Mouse (Mus musculus): ENCODE data around the gene Fbrsl1. TPM values are rescaled to one million over a fixed set of nuclear protein-coding genes. Genes with fewer than 3 reads are reported as not detected.
A peak's percentile ranks its signal among the peaks of the same experiment; 100 is the strongest.

Fbrsl1 gene
- 5.2 and 5.5 TPM in 2 replicates for polyA plus RNA-seq (2015; fragmentation: Nextera tagmentation; extraction: Ambion mirVana)

- peaks cover 13% of the 10 kb centered on the region for H3K4me1 ChIP-seq (replicated peaks; ENCODE audit: control insufficient read depth, insufficient read depth, low read length)
- peak within 1 kb of the TSS; percentile 77 for H3K27ac ChIP-seq (ENCODE audit: low read length)
- ATAC-seq (ENCODE audit: low read depth), result peak; percentile 96
- H3K4me3 ChIP-seq (ENCODE audit: low read length), result peak within 1 kb of the TSS; percentile 89
- peak within 1 kb of the TSS; percentile 67 for H3K4me2 ChIP-seq (ENCODE audit: low read depth, low read length)
- H3K36me3 ChIP-seq (ENCODE audit: control insufficient read depth, insufficient read depth, low read length), result no peaks in the 10 kb centered on the region
- WGBS, result under 1% methylated on average over 41 of the region's 46 CpGs
- no peaks in the 10 kb centered on the region for H3K9me3 ChIP-seq (ENCODE audit: control insufficient read depth, low read length)
- H3K27me3 ChIP-seq (ENCODE audit: control insufficient read depth, insufficient read depth, low read depth, low read length), result no peaks in the 10 kb centered on the region
- peak within 1 kb of the TSS; percentile 87 for H3K9ac ChIP-seq (ENCODE audit: low read length)
Measured at GRCm38 (mm10) chr5:110448436-110449134, at the start of gene Fbrsl1. Fbrsl1 (minus strand) TSS chr5:110448503.

DNA sequence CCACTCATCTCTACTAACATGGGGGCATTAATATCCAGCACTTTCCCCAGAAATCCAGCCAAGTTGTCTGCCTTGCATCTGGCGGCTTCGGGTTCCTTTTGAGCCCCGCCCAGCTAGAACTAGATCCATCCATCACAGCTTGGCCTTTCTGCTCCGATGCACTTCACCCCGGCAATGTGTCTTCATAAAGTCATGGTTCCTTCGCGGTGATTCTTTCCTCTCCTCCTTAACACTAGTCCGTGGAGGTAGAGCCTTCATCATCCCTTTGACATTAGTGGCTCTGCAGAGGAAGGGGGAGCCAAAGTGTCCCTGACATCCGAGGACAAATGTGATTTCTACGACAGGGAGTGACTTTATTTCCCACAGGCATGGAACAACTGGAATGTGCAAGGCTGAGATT, 49.8 kb upstream of the Fbrsl1 start:
- Histone ChIP-seq H3K27me3 (ENCODE audit: control insufficient read depth, insufficient read depth, low read depth, low read length) (no peaks in the 10 kb centered on the region), H3K4me1 (replicated peaks; ENCODE audit: control insufficient read depth, insufficient read depth, low read length) (no peaks in the 10 kb centered on the region), H3K4me2 (ENCODE audit: low read depth, low read length) (no peak overlapping the region), H3K9ac (ENCODE audit: low read length) (no peak overlapping the region), H3K36me3 (ENCODE audit: control insufficient read depth, insufficient read depth, low read length) (no peaks in the 10 kb centered on the region), H3K9me3 (ENCODE audit: control insufficient read depth, low read length) (no peaks in the 10 kb centered on the region), H3K27ac (ENCODE audit: low read length) (no peak overlapping the region), H3K4me3 (ENCODE audit: low read length) (no peak overlapping the region)
- no peak for ATAC-seq (ENCODE audit: low read depth)
- WGBS, result 32% methylated on average over 10 of the region's 10 CpGs

DNA sequence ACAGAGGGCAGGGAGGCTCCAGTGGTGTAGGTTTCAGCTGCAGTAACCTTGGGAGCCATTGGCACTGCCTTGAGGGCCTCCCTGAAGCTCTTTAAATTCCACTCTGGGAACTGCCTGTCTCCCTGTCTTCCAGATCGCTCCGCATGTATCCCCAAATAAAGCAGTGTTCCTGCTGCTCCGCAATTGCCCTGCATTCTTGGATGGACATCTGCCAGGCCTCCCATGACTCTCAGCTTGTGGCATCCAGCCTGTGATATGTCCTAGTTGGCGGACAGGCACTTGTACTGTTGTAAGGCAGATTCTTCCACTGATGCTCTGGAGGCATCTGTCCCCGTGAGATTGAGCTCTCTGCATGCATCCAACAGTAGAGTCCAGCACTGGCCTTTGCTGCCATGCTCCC, 49.3 kb upstream of the Fbrsl1 start:
- 81% methylated on average over 5 of the region's 5 CpGs for WGBS
- Histone ChIP-seq H3K4me1 (replicated peaks; ENCODE audit: control insufficient read depth, insufficient read depth, low read length) (no peaks in the 10 kb centered on the region), H3K27ac (ENCODE audit: low read length) (no peak overlapping the region), H3K4me2 (ENCODE audit: low read depth, low read length) (no peak overlapping the region), H3K9me3 (ENCODE audit: control insufficient read depth, low read length) (no peaks in the 10 kb centered on the region), H3K27me3 (ENCODE audit: control insufficient read depth, insufficient read depth, low read depth, low read length) (no peaks in the 10 kb centered on the region), H3K4me3 (ENCODE audit: low read length) (no peak overlapping the region), H3K9ac (ENCODE audit: low read length) (no peak overlapping the region), H3K36me3 (ENCODE audit: control insufficient read depth, insufficient read depth, low read length) (no peaks in the 10 kb centered on the region)
- no peak for ATAC-seq (ENCODE audit: low read depth)

- Histone ChIP-seq H3K27me3 (ENCODE audit: control insufficient read depth, insufficient read depth, low read depth, low read length) (no peaks in the 10 kb centered on the region), H3K4me2 (ENCODE audit: low read depth, low read length) (no peak overlapping the region), H3K4me3 (ENCODE audit: low read length) (no peak overlapping the region), H3K4me1 (replicated peaks; ENCODE audit: control insufficient read depth, insufficient read depth, low read length) (no peaks in the 10 kb centered on the region), H3K27ac (ENCODE audit: low read length) (no peak overlapping the region), H3K9ac (ENCODE audit: low read length) (no peak overlapping the region), H3K9me3 (ENCODE audit: control insufficient read depth, low read length) (no peaks in the 10 kb centered on the region), H3K36me3 (ENCODE audit: control insufficient read depth, insufficient read depth, low read length) (no peaks in the 10 kb centered on the region)
- no peak for ATAC-seq (ENCODE audit: low read depth)
- WGBS, result 91% methylated on average over 6 of the region's 6 CpGs
Measured at GRCm38 (mm10) chr5:110495051-110495450, 46.7 kb upstream of the Fbrsl1 start.

GRCm38 (mm10) chr5:110494396-110494795, 46.1 kb upstream of the Fbrsl1 start:
- Histone ChIP-seq H3K27me3 (ENCODE audit: control insufficient read depth, insufficient read depth, low read depth, low read length) (no peaks in the 10 kb centered on the region), H3K4me3 (ENCODE audit: low read length) (no peak overlapping the region), H3K4me1 (replicated peaks; ENCODE audit: control insufficient read depth, insufficient read depth, low read length) (no peaks in the 10 kb centered on the region), H3K36me3 (ENCODE audit: control insufficient read depth, insufficient read depth, low read length) (no peaks in the 10 kb centered on the region), H3K9me3 (ENCODE audit: control insufficient read depth, low read length) (no peaks in the 10 kb centered on the region), H3K27ac (ENCODE audit: low read length) (no peak overlapping the region), H3K9ac (ENCODE audit: low read length) (no peak overlapping the region), H3K4me2 (ENCODE audit: low read depth, low read length) (no peak overlapping the region)
- ATAC-seq (ENCODE audit: low read depth), result no peak
- 37% methylated on average over 4 of the region's 4 CpGs for WGBS

- WGBS, result 4% methylated on average over 4 of the region's 4 CpGs
- Histone ChIP-seq H3K9me3 (ENCODE audit: control insufficient read depth, low read length) (no peaks in the 10 kb centered on the region), H3K36me3 (ENCODE audit: control insufficient read depth, insufficient read depth, low read length) (no peaks in the 10 kb centered on the region), H3K4me1 (replicated peaks; ENCODE audit: control insufficient read depth, insufficient read depth, low read length) (no peaks in the 10 kb centered on the region), H3K4me2 (ENCODE audit: low read depth, low read length) (no peak overlapping the region), H3K9ac (ENCODE audit: low read length) (no peak overlapping the region), H3K27me3 (ENCODE audit: control insufficient read depth, insufficient read depth, low read depth, low read length) (no peaks in the 10 kb centered on the region), H3K27ac (ENCODE audit: low read length) (no peak overlapping the region), H3K4me3 (ENCODE audit: low read length) (no peak overlapping the region)
- ATAC-seq (ENCODE audit: low read depth), result peak; percentile 64
Measured at GRCm38 (mm10) chr5:110493785-110494184, 45.5 kb upstream of the Fbrsl1 start.

GRCm38 (mm10) chr5:110489639-110490038, 41.3 kb upstream of the Fbrsl1 start:
- Histone ChIP-seq H3K4me2 (ENCODE audit: low read depth, low read length) (no peak overlapping the region), H3K4me3 (ENCODE audit: low read length) (no peak overlapping the region), H3K4me1 (replicated peaks; ENCODE audit: control insufficient read depth, insufficient read depth, low read length) (no peaks in the 10 kb centered on the region), H3K9ac (ENCODE audit: low read length) (no peak overlapping the region), H3K27ac (ENCODE audit: low read length) (no peak overlapping the region), H3K27me3 (ENCODE audit: control insufficient read depth, insufficient read depth, low read depth, low read length) (no peaks in the 10 kb centered on the region), H3K36me3 (ENCODE audit: control insufficient read depth, insufficient read depth, low read length) (no peaks in the 10 kb centered on the region), H3K9me3 (ENCODE audit: control insufficient read depth, low read length) (no peaks in the 10 kb centered on the region)
- WGBS, result 31% methylated on average over 4 of the region's 4 CpGs
- no peak for ATAC-seq (ENCODE audit: low read depth)

GRCm38 (mm10) chr5:110487943-110488342, 39.6 kb upstream of the Fbrsl1 start:
- H3K9me3 ChIP-seq (ENCODE audit: control insufficient read depth, low read length), result no peaks in the 10 kb centered on the region
- H3K4me3 ChIP-seq (ENCODE audit: low read length), result no peak overlapping the region
- ATAC-seq (ENCODE audit: low read depth), result no peak
- H3K4me1 ChIP-seq (replicated peaks; ENCODE audit: control insufficient read depth, insufficient read depth, low read length), result no peaks in the 10 kb centered on the region
- no peaks in the 10 kb centered on the region for H3K36me3 ChIP-seq (ENCODE audit: control insufficient read depth, insufficient read depth, low read length)
- no peak overlapping the region for H3K9ac ChIP-seq (ENCODE audit: low read length)
- H3K27me3 ChIP-seq (ENCODE audit: control insufficient read depth, insufficient read depth, low read depth, low read length), result no peaks in the 10 kb centered on the region
- H3K4me2 ChIP-seq (ENCODE audit: low read depth, low read length), result no peak overlapping the region
- no peak overlapping the region for H3K27ac ChIP-seq (ENCODE audit: low read length)
- 17% methylated on average over 1 of the region's 1 CpGs for WGBS

GRCm38 (mm10) chr5:110486674-110487334, 38.5 kb upstream of the Fbrsl1 start:
- no peaks in the 10 kb centered on the region for H3K36me3 ChIP-seq (ENCODE audit: control insufficient read depth, insufficient read depth, low read length)
- no peaks in the 10 kb centered on the region for H3K27me3 ChIP-seq (ENCODE audit: control insufficient read depth, insufficient read depth, low read depth, low read length)
- H3K4me1 ChIP-seq (replicated peaks; ENCODE audit: control insufficient read depth, insufficient read depth, low read length), result no peaks in the 10 kb centered on the region
- H3K4me3 ChIP-seq (ENCODE audit: low read length), result no peak overlapping the region
- H3K9ac ChIP-seq (ENCODE audit: low read length), result no peak overlapping the region
- no peak overlapping the region for H3K27ac ChIP-seq (ENCODE audit: low read length)
- no peak overlapping the region for H3K4me2 ChIP-seq (ENCODE audit: low read depth, low read length)
- H3K9me3 ChIP-seq (ENCODE audit: control insufficient read depth, low read length), result no peaks in the 10 kb centered on the region
- ATAC-seq (ENCODE audit: low read depth), result no peak
- 37% methylated on average over 5 of the region's 5 CpGs for WGBS

Measured in lung, embryonic 16.5 days (tissue).